Mouse (Mus musculus): ENCODE measurements around the gene Vps35. TPM values are rescaled to one million over a fixed set of nuclear protein-coding genes. Genes with fewer than 3 reads are reported as not detected.

Vps35 gene
- 75.1 and 87.8 TPM in 2 replicates for polyA plus RNA-seq (2012; rRNA removed)

GRCm38 (mm10) chr8:85299434-85300077, at the start of gene Vps35, which contains the start of gene Orc6:
Gene Vps35, minus strand, starts transcription at chr8:85299802.
Gene Orc6, plus strand, starts transcription at chr8:85299632.
- peak; percentile 92 to 97 for DNase-seq (ENCODE audit: extremely low spot score in 1 of 2, low spot score in 1 of 2)

- DNase-seq (ENCODE audit: extremely low spot score in 1 of 2, low spot score in 1 of 2), result no peak
Measured at GRCm38 (mm10) chr8:85339871-85340573, 40.4 kb upstream of the Vps35 start.

GRCm38 (mm10) chr8:85337681-85338080, 38.1 kb upstream of the Vps35 start:
- DNase-seq (ENCODE audit: extremely low spot score in 1 of 2, low spot score in 1 of 2), result no peak

GRCm38 (mm10) chr8:85336211-85336933, 36.8 kb upstream of the Vps35 start:
- DNase-seq (ENCODE audit: extremely low spot score in 1 of 2, low spot score in 1 of 2), result no peak

- DNase-seq (ENCODE audit: extremely low spot score in 1 of 2, low spot score in 1 of 2), result no peak
Measured at GRCm38 (mm10) chr8:85335105-85335504, 35.5 kb upstream of the Vps35 start.

GRCm38 (mm10) chr8:85329506-85329905, 29.9 kb upstream of the Vps35 start:
- DNase-seq (ENCODE audit: extremely low spot score in 1 of 2, low spot score in 1 of 2), result no peak

- DNase-seq (ENCODE audit: extremely low spot score in 1 of 2, low spot score in 1 of 2), result no peak
Measured at GRCm38 (mm10) chr8:85327036-85327435, 27.4 kb upstream of the Vps35 start.

GRCm38 (mm10) chr8:85323084-85323483, 23.5 kb upstream of the Vps35 start:
- no peak for DNase-seq (ENCODE audit: extremely low spot score in 1 of 2, low spot score in 1 of 2)

GRCm38 (mm10) chr8:85321981-85322380, 22.4 kb upstream of the Vps35 start:
- no peak for DNase-seq (ENCODE audit: extremely low spot score in 1 of 2, low spot score in 1 of 2)

- DNase-seq (ENCODE audit: extremely low spot score in 1 of 2, low spot score in 1 of 2), result no peak
Measured at GRCm38 (mm10) chr8:85318534-85318933, 18.9 kb upstream of the Vps35 start.

- no peak for DNase-seq (ENCODE audit: extremely low spot score in 1 of 2, low spot score in 1 of 2)
Measured at GRCm38 (mm10) chr8:85313036-85313435, 13.4 kb upstream of the Vps35 start.

GRCm38 (mm10) chr8:85311743-85312142, 12.1 kb upstream of the Vps35 start:
- peak in 1 of 2 experiments; percentile 52 for DNase-seq (ENCODE audit: extremely low spot score in 1 of 2, low spot score in 1 of 2)

GRCm38 (mm10) chr8:85308564-85308963, 9.0 kb upstream of the Vps35 start:
- DNase-seq (ENCODE audit: extremely low spot score in 1 of 2, low spot score in 1 of 2), result no peak

- DNase-seq (ENCODE audit: extremely low spot score in 1 of 2, low spot score in 1 of 2), result no peak
Measured at GRCm38 (mm10) chr8:85303531-85303930, 3.9 kb upstream of the Vps35 start.

- no peak for DNase-seq (ENCODE audit: extremely low spot score in 1 of 2, low spot score in 1 of 2)
Measured at GRCm38 (mm10) chr8:85302931-85303330, 3.3 kb upstream of the Vps35 start.

GRCm38 (mm10) chr8:85301941-85302340, 2.3 kb upstream of the Vps35 start:
- DNase-seq (ENCODE audit: extremely low spot score in 1 of 2, low spot score in 1 of 2), result no peak

GRCm38 (mm10) chr8:85298600-85299433, 785 bp downstream of the Vps35 start:
- DNase-seq (ENCODE audit: extremely low spot score in 1 of 2, low spot score in 1 of 2), result peak in 1 of 2 experiments; percentile 17

GRCm38 (mm10) chr8:85286846-85287245, 12.8 kb downstream of the Vps35 start:
- no peak for DNase-seq (ENCODE audit: extremely low spot score in 1 of 2, low spot score in 1 of 2)

- DNase-seq (ENCODE audit: extremely low spot score in 1 of 2, low spot score in 1 of 2), result no peak
Measured at GRCm38 (mm10) chr8:85227297-85227696, 72.3 kb downstream of the Vps35 start.

- DNase-seq (ENCODE audit: extremely low spot score in 1 of 2, low spot score in 1 of 2), result no peak
Measured at GRCm38 (mm10) chr8:85225688-85226087, 73.9 kb downstream of the Vps35 start, which contains the start of gene Olfr371. Gene Olfr371, plus strand, starts transcription at chr8:85225988.

All from frontal cortex, adult 2 months (tissue).